Mouse (Mus musculus): ENCODE results near the gene Tnnc1. TPM values are rescaled to one million over a fixed set of nuclear protein-coding genes. Genes with fewer than 3 reads are reported as not detected.

Tnnc1 gene
- polyA plus RNA-seq (2016; fragmentation: Nextera tagmentation; extraction: Ambion mirVana) = 10.8 and 11.5 TPM in 2 replicates

- H3K4me2 ChIP-seq = peak within 1 kb of the TSS; percentile 77
- ATAC-seq = no peak
- no peaks in the 10 kb centered on the region for H3K9me3 ChIP-seq (replicated peaks)
- H3K27me3 ChIP-seq (replicated peaks) = peaks cover 8% of the 10 kb centered on the region; the same call in 1 of the 2 replicates
- peaks cover 18% of the 10 kb centered on the region for H3K36me3 ChIP-seq
- H3K4me3 ChIP-seq = peak within 1 kb of the TSS; percentile 80
- WGBS (ENCODE audit: insufficient replicate concordance) = 74% methylated on average over 2 of the region's 2 CpGs
- H3K9ac ChIP-seq = peak within 1 kb of the TSS; percentile 94
- peak within 1 kb of the TSS; percentile 87 for H3K27ac ChIP-seq
- H3K4me1 ChIP-seq = peaks cover 59% of the 10 kb centered on the region
These were observed at the start of gene Tnnc1 for GRCm38 (mm10) chr14:31208084-31208483. TSS of gene Tnnc1 (plus strand) at chr14:31208312.

GRCm38 (mm10) chr14:31160196-31161150, 47.6 kb upstream of the Tnnc1 start:
- no peaks in the 10 kb centered on the region for H3K36me3 ChIP-seq
- H3K27ac ChIP-seq = peak overlapping the region; percentile 37; the same call in 1 of the 2 replicates
- peaks cover 32% of the 10 kb centered on the region for H3K4me1 ChIP-seq
- no peaks in the 10 kb centered on the region for H3K9me3 ChIP-seq (replicated peaks)
- peaks cover 31% of the 10 kb centered on the region; the same call in 1 of the 2 replicates for H3K27me3 ChIP-seq (replicated peaks)
- H3K4me2 ChIP-seq = peak overlapping the region; percentile 31
- H3K4me3 ChIP-seq = no peak overlapping the region
- ATAC-seq = peak; percentile 42
- WGBS (ENCODE audit: insufficient replicate concordance) = 61% methylated on average over 27 of the region's 27 CpGs
- H3K9ac ChIP-seq = no peak overlapping the region

- Histone ChIP-seq H3K9me3 (replicated peaks) (no peaks in the 10 kb centered on the region), H3K27me3 (replicated peaks) (peaks cover 33% of the 10 kb centered on the region; the same call in 1 of the 2 replicates), H3K4me2 (no peak overlapping the region), H3K4me1 (peaks cover 39% of the 10 kb centered on the region), H3K36me3 (no peaks in the 10 kb centered on the region), H3K4me3 (no peak overlapping the region), H3K27ac (no peak overlapping the region), H3K9ac (no peak overlapping the region)
- 79% methylated on average over 7 of the region's 7 CpGs for WGBS (ENCODE audit: insufficient replicate concordance)
- no peak for ATAC-seq
These were observed 46.9 kb upstream of the Tnnc1 start for GRCm38 (mm10) chr14:31161191-31161590.

GRCm38 (mm10) chr14:31161638-31162037, 46.5 kb upstream of the Tnnc1 start:
- no peak overlapping the region for H3K27ac ChIP-seq
- peaks cover 44% of the 10 kb centered on the region for H3K4me1 ChIP-seq
- 66% methylated on average over 10 of the region's 10 CpGs for WGBS (ENCODE audit: insufficient replicate concordance)
- ATAC-seq = no peak
- H3K4me2 ChIP-seq = no peak overlapping the region
- H3K36me3 ChIP-seq = no peaks in the 10 kb centered on the region
- no peaks in the 10 kb centered on the region for H3K9me3 ChIP-seq (replicated peaks)
- H3K9ac ChIP-seq = no peak overlapping the region
- H3K4me3 ChIP-seq = no peak overlapping the region
- H3K27me3 ChIP-seq (replicated peaks) = peaks cover 33% of the 10 kb centered on the region; the same call in 1 of the 2 replicates

GRCm38 (mm10) chr14:31164067-31164466, 44.0 kb upstream of the Tnnc1 start:
- ATAC-seq = peak; percentile 38
- Histone ChIP-seq H3K36me3 (no peaks in the 10 kb centered on the region), H3K9me3 (replicated peaks) (no peaks in the 10 kb centered on the region), H3K27me3 (replicated peaks) (peaks cover 55% of the 10 kb centered on the region), H3K4me3 (no peak overlapping the region), H3K9ac (no peak overlapping the region), H3K4me2 (peak overlapping the region; percentile 1; the same call in 1 of the 2 replicates), H3K27ac (0 out of 2 replicates have a peak overlapping the region, but pooled peaks have one; percentile 0), H3K4me1 (peaks cover 62% of the 10 kb centered on the region)
- whole genome bisulfite sequencing (ENCODE audit: insufficient replicate concordance) = 27% methylated on average over 8 of the region's 8 CpGs

GRCm38 (mm10) chr14:31165010-31165409, 43.1 kb upstream of the Tnnc1 start:
- peaks cover 62% of the 10 kb centered on the region for H3K4me1 ChIP-seq
- ATAC-seq = no peak

GRCm38 (mm10) chr14:31165458-31165857, 42.7 kb upstream of the Tnnc1 start:
- Histone ChIP-seq H3K4me3 (no peak overlapping the region), H3K36me3 (peaks cover 3% of the 10 kb centered on the region), H3K27ac (no peak overlapping the region), H3K27me3 (replicated peaks) (peaks cover 55% of the 10 kb centered on the region), H3K9ac (no peak overlapping the region), H3K4me1 (peaks cover 66% of the 10 kb centered on the region), H3K9me3 (replicated peaks) (no peaks in the 10 kb centered on the region), H3K4me2 (peak overlapping the region; percentile 34; the same call in 1 of the 2 replicates)
- no peak for ATAC-seq
- WGBS (ENCODE audit: insufficient replicate concordance) = 43% methylated on average over 7 of the region's 7 CpGs

More at GRCm38 (mm10) chr14:31165010-31165409, 43.1 kb upstream of the Tnnc1 start:
- Histone ChIP-seq H3K4me3 (no peak overlapping the region), H3K9me3 (replicated peaks) (no peaks in the 10 kb centered on the region), H3K27me3 (replicated peaks) (peaks cover 55% of the 10 kb centered on the region), H3K9ac (no peak overlapping the region), H3K4me2 (no peak overlapping the region), H3K36me3 (no peaks in the 10 kb centered on the region; the same call in 1 of the 2 replicates), H3K27ac (no peak overlapping the region)
- WGBS (ENCODE audit: insufficient replicate concordance) = 59% methylated on average over 2 of the region's 2 CpGs

GRCm38 (mm10) chr14:31165991-31166630, 42.0 kb upstream of the Tnnc1 start:
- H3K27ac ChIP-seq = no peak overlapping the region
- WGBS (ENCODE audit: insufficient replicate concordance) = 15% methylated on average over 10 of the region's 10 CpGs
- H3K4me3 ChIP-seq = peak overlapping the region; percentile 18; the same call in 1 of the 2 replicates
- peaks cover 49% of the 10 kb centered on the region for H3K27me3 ChIP-seq (replicated peaks)
- peaks cover 9% of the 10 kb centered on the region for H3K36me3 ChIP-seq
- peak overlapping the region; percentile 34 for H3K4me2 ChIP-seq
- peaks cover 70% of the 10 kb centered on the region for H3K4me1 ChIP-seq
- ATAC-seq = no peak
- H3K9me3 ChIP-seq (replicated peaks) = no peaks in the 10 kb centered on the region
- no peak overlapping the region for H3K9ac ChIP-seq

- Histone ChIP-seq H3K36me3 (peaks cover 17% of the 10 kb centered on the region), H3K4me1 (peaks cover 75% of the 10 kb centered on the region), H3K4me2 (peak overlapping the region; percentile 34), H3K9ac (0 out of 2 replicates have a peak overlapping the region, but pooled peaks have one; percentile 25), H3K9me3 (replicated peaks) (no peaks in the 10 kb centered on the region), H3K27me3 (replicated peaks) (peaks cover 43% of the 10 kb centered on the region), H3K4me3 (peak overlapping the region; percentile 18), H3K27ac (no peak overlapping the region)
- 46% methylated on average over 9 of the region's 9 CpGs for WGBS (ENCODE audit: insufficient replicate concordance)
- no peak for ATAC-seq
These were observed 41.3 kb upstream of the Tnnc1 start for GRCm38 (mm10) chr14:31166827-31167226.

- H3K27me3 ChIP-seq (replicated peaks) = peaks cover 27% of the 10 kb centered on the region
- H3K4me2 ChIP-seq = peak within 1 kb of the TSS; percentile 34; the same call in 1 of the 2 replicates
- H3K4me3 ChIP-seq = peak within 1 kb of the TSS; percentile 18
- 0 out of 2 replicates have a peak within 1 kb of the TSS, but pooled peaks have one; percentile 24 for H3K9ac ChIP-seq
- 9% methylated on average over 10 of the region's 10 CpGs for WGBS (ENCODE audit: insufficient replicate concordance)
- peaks cover 63% of the 10 kb centered on the region for H3K4me1 ChIP-seq
- H3K36me3 ChIP-seq = peaks cover 33% of the 10 kb centered on the region
- ATAC-seq = no peak
- peak within 1 kb of the TSS; percentile 34 for H3K27ac ChIP-seq
- no peaks in the 10 kb centered on the region for H3K9me3 ChIP-seq (replicated peaks)
These were observed 39.7 kb upstream of the Tnnc1 start, which contains the start of gene Stab1 for GRCm38 (mm10) chr14:31168425-31168824. TSS of gene Stab1 (minus strand) at chr14:31168641.

- peaks cover 43% of the 10 kb centered on the region for H3K36me3 ChIP-seq
- H3K4me3 ChIP-seq = no peak overlapping the region
- no peaks in the 10 kb centered on the region for H3K9me3 ChIP-seq (replicated peaks)
- H3K4me1 ChIP-seq = peaks cover 52% of the 10 kb centered on the region
- no peak overlapping the region for H3K27ac ChIP-seq
- peaks cover 26% of the 10 kb centered on the region for H3K27me3 ChIP-seq (replicated peaks)
- ATAC-seq = no peak
- 16% methylated on average over 6 of the region's 6 CpGs for WGBS (ENCODE audit: insufficient replicate concordance)
- H3K9ac ChIP-seq = no peak overlapping the region
- no peak overlapping the region for H3K4me2 ChIP-seq
These were observed 38.6 kb upstream of the Tnnc1 start for GRCm38 (mm10) chr14:31169508-31169907.

Measured in liver, embryonic 12.5 days (tissue).